Mouse (Mus musculus) stomach, postnatal 0 days (tissue): ENCODE results near the gene 1110002E22Rik.

Source experiments
- CTCF ChIP-seq: IDR thresholded peaks from 2 replicates; pipeline ENCODE4 v1.5.1; 2016; ENCODE audit warnings: antibody characterized with exemption, low read depth, mild to moderate bottlenecking, moderate library complexity
- EP300 ChIP-seq: optimal IDR thresholded peaks from 2 replicates; pipeline ENCODE3; 2016; ENCODE audit warnings: antibody characterized with exemption

- TF ChIP-seq CTCF, result no peak
- TF ChIP-seq EP300, result no peak
Observed at GRCm38 (mm10) chr3:138062673-138063072, 2.2 kb upstream of the 1110002E22Rik start.
